Mouse (Mus musculus) myocyte (in vitro differentiated cells): Measurements from ENCODE around the gene 1700001J03Rik.

Experiments used
- E2F4 ChIP-seq: IDR thresholded peaks from one replicate; pipeline ENCODE4 v1.6.1; 2011; ENCODE audit warnings: mild to moderate bottlenecking, control low read depth, moderate library complexity; ENCODE audit not compliant: insufficient read depth
- MYOG ChIP-seq, 3 experiments: IDR thresholded peaks; one replicate each; pipeline ENCODE4 v1.6.1; 2011; ENCODE audit warnings: control low read depth in 2 of 3, low read depth in 2 of 3, mild to moderate bottlenecking in 2 of 3; ENCODE audit not compliant: insufficient read length in 2 of 3, control insufficient read depth in 1 of 3, insufficient read depth in 1 of 3
- POLR2A ChIP-seq: IDR thresholded peaks from one replicate; pipeline ENCODE4 v1.6.1; 2011; ENCODE audit warnings: low read depth, mild to moderate bottlenecking, control low read depth, moderate library complexity; ENCODE audit not compliant: insufficient read length
- USF1 ChIP-seq: IDR thresholded peaks from one replicate; pipeline ENCODE4 v1.6.1; 2011; ENCODE audit warnings: low read depth, mild to moderate bottlenecking, control low read depth, moderate library complexity

GRCm38 (mm10) chr5:146203921-146204320 is 18.8 kb upstream of the 1700001J03Rik start:
- TF ChIP-seq MYOG (IDR thresholded peaks at IDR 0.05; ENCODE audit: control insufficient read depth in 1 of 3, insufficient read depth in 1 of 3, insufficient read length in 2 of 3, low read depth in 2 of 3), result no peak
- no peak for TF ChIP-seq E2F4
- no peak for TF ChIP-seq POLR2A
- no peak for TF ChIP-seq USF1
